Mouse (Mus musculus) CD4-positive, CD25-positive, alpha-beta regulatory T cell, adult 2 months (primary cell): Measurements from ENCODE around the gene Hsf2bp.

ENCODE experiments used
- DNase-seq: peaks from one replicate; pipeline ENCODE4 v3.0.0-alpha.2; 2012; ENCODE audit warnings: low read depth, low spot score

Hsf2bp gene

GRCm38 (mm10) chr17:32034322-32034721, 1.8 kb downstream of the Hsf2bp start:
- DNase-seq = no peak

GRCm38 (mm10) chr17:32031684-32032083, 4.5 kb downstream of the Hsf2bp start:
- no peak for DNase-seq

GRCm38 (mm10) chr17:32028301-32028700, 7.8 kb downstream of the Hsf2bp start:
- DNase-seq = no peak

GRCm38 (mm10) chr17:32027666-32028065, 8.5 kb downstream of the Hsf2bp start:
- peak; percentile 73 for DNase-seq

GRCm38 (mm10) chr17:32025386-32025785, 10.8 kb downstream of the Hsf2bp start:
- DNase-seq = peak; percentile 83

- DNase-seq = no peak
Measured at GRCm38 (mm10) chr17:32024671-32025073, 11.5 kb downstream of the Hsf2bp start.

- DNase-seq = peak; percentile 72
Measured at GRCm38 (mm10) chr17:32023088-32023487, 13.1 kb downstream of the Hsf2bp start.

GRCm38 (mm10) chr17:32022551-32022950, 13.6 kb downstream of the Hsf2bp start:
- DNase-seq = no peak

GRCm38 (mm10) chr17:32021981-32022380, 14.2 kb downstream of the Hsf2bp start:
- DNase-seq = no peak

- no peak for DNase-seq
Measured at GRCm38 (mm10) chr17:32018127-32018894, 17.8 kb downstream of the Hsf2bp start.

- DNase-seq = no peak
Measured at GRCm38 (mm10) chr17:32016481-32016880, 19.7 kb downstream of the Hsf2bp start.

- DNase-seq = no peak
Measured at GRCm38 (mm10) chr17:32013659-32014058, 22.5 kb downstream of the Hsf2bp start.

GRCm38 (mm10) chr17:32012254-32012653, 23.9 kb downstream of the Hsf2bp start:
- no peak for DNase-seq

- DNase-seq = no peak
Measured at GRCm38 (mm10) chr17:32011694-32012093, 24.5 kb downstream of the Hsf2bp start.

GRCm38 (mm10) chr17:32006800-32007199, 29.3 kb downstream of the Hsf2bp start:
- no peak for DNase-seq

- no peak for DNase-seq
Measured at GRCm38 (mm10) chr17:32003251-32003650, 32.9 kb downstream of the Hsf2bp start.

- DNase-seq = no peak
Measured at GRCm38 (mm10) chr17:31998351-31998750, 37.8 kb downstream of the Hsf2bp start.

GRCm38 (mm10) chr17:31996331-31996730, 39.8 kb downstream of the Hsf2bp start:
- no peak for DNase-seq

GRCm38 (mm10) chr17:31995784-31996183, 40.4 kb downstream of the Hsf2bp start:
- no peak for DNase-seq

- no peak for DNase-seq
Measured at GRCm38 (mm10) chr17:31994132-31994531, 42.0 kb downstream of the Hsf2bp start.

- DNase-seq = no peak
Measured at GRCm38 (mm10) chr17:31993354-31993753, 42.8 kb downstream of the Hsf2bp start.

- DNase-seq = no peak
Measured at GRCm38 (mm10) chr17:31992004-31992403, 44.1 kb downstream of the Hsf2bp start.

GRCm38 (mm10) chr17:31989035-31989434, 47.1 kb downstream of the Hsf2bp start:
- DNase-seq = no peak

- DNase-seq = no peak
Measured at GRCm38 (mm10) chr17:31986915-31987314, 49.2 kb downstream of the Hsf2bp start.
